Mouse (Mus musculus) intestine, embryonic 16.5 days (tissue): Measurements from ENCODE around the gene Chd2. TPM values are rescaled to one million over a fixed set of nuclear protein-coding genes. Genes with fewer than 3 reads are reported as not detected.
A peak's percentile ranks its signal among the peaks of the same experiment; 100 is the strongest.
"Not testable (repeated sequence)": the region's sequence is repeated elsewhere in the genome, so short reads cannot be mapped to it uniquely, and the experiment has no call there.

ENCODE experiments used
- ATAC-seq: fragments of 200-750 bp; cut with Nextera tagmentation; 2 replicates; pipeline ENCODE4 v1.8.0; 2017; ENCODE audit warnings: moderate TSS enrichment, moderate library complexity
- H3K27ac ChIP-seq: fragments of 300-500 bp; sonication (generic); 2 replicates; pipeline ENCODE4 v1.5.1; 2014; ENCODE audit warnings: mild to moderate bottlenecking, low read length
- H3K27me3 ChIP-seq: fragments of 300-500 bp; sonication (generic); replicated peaks from 2 replicates; pipeline ENCODE4 v1.6.1; 2014; ENCODE audit warnings: low read length, control low read depth, mixed read lengths; ENCODE audit not compliant: control insufficient read depth, insufficient read depth
- H3K36me3 ChIP-seq: fragments of 300-500 bp; sonication (generic); 2 replicates; pipeline ENCODE4 v1.6.1; 2014; ENCODE audit warnings: low read length, control low read depth; ENCODE audit not compliant: control insufficient read depth, insufficient read depth
- H3K4me1 ChIP-seq: fragments of 300-500 bp; sonication (generic); 2 replicates; pipeline ENCODE4 v1.6.1; 2014; ENCODE audit warnings: low read length, control low read depth, mixed read lengths; ENCODE audit not compliant: control insufficient read depth, insufficient read depth
- H3K4me2 ChIP-seq: fragments of 300-500 bp; sonication (generic); 2 replicates; pipeline ENCODE4 v1.6.1; 2014; ENCODE audit warnings: low read depth, low read length, control low read depth
- H3K4me3 ChIP-seq: fragments of 300-500 bp; sonication (generic); 2 replicates; pipeline ENCODE4 v1.5.1; 2014; ENCODE audit warnings: mild to moderate bottlenecking, low read length
- H3K9ac ChIP-seq: fragments of 300-500 bp; sonication (generic); 2 replicates; pipeline ENCODE4 v1.6.1; 2014; ENCODE audit warnings: low read depth, low read length
- H3K9me3 ChIP-seq: fragments of 300-500 bp; sonication (generic); 2 replicates; pipeline ENCODE4 v1.6.1; 2016; ENCODE audit warnings: low read length, control low read depth; ENCODE audit not compliant: control insufficient read depth
- WGBS: fragments of 180-500 bp; shearing (Covaris S2); extraction: QIAGEN DNeasy Blood & Tissue Kit; methylation state at CpG from one replicate; pipeline ENCODE4 v1.1.7; 2014; 5-methylcytosine and 5-hydroxymethylcytosine counted together
- polyA plus RNA-seq: library from polyadenylated mRNA; unstranded; fragments of >200 nt; fragmentation: Nextera tagmentation; extraction: Ambion mirVana; gene quantifications from 2 replicates; pipeline ENCODE4 v1.2.1, GENCODE M21; 2015

Gene Chd2
- polyA plus RNA-seq, 1 experiment from 2014 or later: 40.1 TPM

GRCm38 (mm10) chr7:73518373-73518980 lies 23.2 kb downstream of the Chd2 start:
- not testable (repeated sequence) for H3K4me1 ChIP-seq, ATAC-seq, H3K27ac ChIP-seq, H3K9me3 ChIP-seq, H3K4me2 ChIP-seq, H3K9ac ChIP-seq, H3K4me3 ChIP-seq, H3K27me3 ChIP-seq
- WGBS: 85% methylated on average over 6 of the region's 6 CpGs
- H3K36me3 ChIP-seq: peaks cover 25% of the 10 kb centered on the region

DNA sequence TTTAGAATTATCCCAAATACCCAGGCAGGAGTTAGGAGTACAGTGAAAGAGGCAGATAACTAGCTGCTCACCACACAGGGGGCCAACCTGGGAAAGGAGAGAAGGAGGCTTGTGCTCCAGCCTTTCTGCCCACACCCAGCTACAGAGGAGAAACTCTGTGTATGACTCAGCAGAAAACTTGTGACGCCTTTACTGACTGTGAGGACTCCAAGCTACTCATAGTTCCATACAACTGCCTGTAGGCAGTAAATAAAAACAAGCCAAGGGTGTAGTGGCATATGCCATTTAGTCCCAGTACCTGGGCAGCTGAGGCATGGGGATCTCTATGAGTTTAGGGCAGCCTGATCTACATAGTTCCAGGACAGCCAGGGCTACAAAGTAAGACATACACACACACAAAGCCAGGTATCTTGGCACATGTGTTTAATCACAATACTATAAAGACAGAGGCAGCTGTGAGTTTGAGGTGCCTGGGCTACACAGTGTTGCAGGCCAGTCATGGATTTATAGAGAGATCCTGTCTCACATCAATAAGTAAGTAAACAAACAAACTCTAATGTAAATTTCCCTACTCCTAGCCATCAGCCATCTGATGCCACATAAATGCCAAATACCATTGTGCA lies 24.1 kb downstream of the Chd2 start:
- Histone ChIP-seq H3K36me3 (peaks cover 25% of the 10 kb centered on the region), H3K27ac (0 out of 2 replicates have a peak overlapping the region, but pooled peaks have one; percentile 11), H3K4me3 (no peak overlapping the region), H3K4me2 (no peak overlapping the region), H3K9me3 (no peaks in the 10 kb centered on the region), H3K27me3 (no peaks in the 10 kb centered on the region), H3K9ac (no peak overlapping the region), H3K4me1 (0 out of 2 replicates have a peak, but pooled peaks cover 3% of the 10 kb centered on the region)
- ATAC-seq: peak; percentile 73
- WGBS: 41% methylated on average over 1 of the region's 1 CpGs

GRCm38 (mm10) chr7:73516820-73517219 lies 24.8 kb downstream of the Chd2 start:
- Histone ChIP-seq H3K4me3 (no peak overlapping the region), H3K9ac (no peak overlapping the region), H3K36me3 (peaks cover 25% of the 10 kb centered on the region), H3K27ac (peak overlapping the region; percentile 33; the same call in 1 of the 2 replicates), H3K27me3 (no peaks in the 10 kb centered on the region), H3K4me2 (no peak overlapping the region), H3K4me1 (0 out of 2 replicates have a peak, but pooled peaks cover 3% of the 10 kb centered on the region), H3K9me3 (no peaks in the 10 kb centered on the region)
- 79% methylated on average over 5 of the region's 5 CpGs for WGBS
- ATAC-seq: no peak

DNA sequence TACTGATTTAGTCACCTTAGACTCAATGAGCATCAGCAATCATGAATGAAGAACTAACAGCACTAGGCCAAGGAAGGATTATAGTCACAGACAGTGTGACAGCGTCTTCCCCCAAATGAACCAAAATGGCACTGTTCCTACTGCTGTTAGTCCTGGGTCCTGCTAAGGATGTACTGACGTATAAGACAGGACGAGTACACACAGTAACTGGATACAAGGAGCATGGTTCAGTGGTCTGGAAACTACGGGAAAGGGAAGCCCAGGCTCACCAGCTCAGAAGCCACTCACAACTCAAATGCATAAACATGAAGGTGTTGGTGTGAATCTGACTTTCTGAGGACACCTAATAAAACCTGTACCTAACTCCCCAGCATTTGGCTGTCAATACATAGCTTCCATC lies 27.1 kb downstream of the Chd2 start:
- ATAC-seq: no peak
- Histone ChIP-seq H3K4me2 (no peak overlapping the region), H3K9me3 (no peaks in the 10 kb centered on the region), H3K9ac (no peak overlapping the region), H3K4me1 (no peaks in the 10 kb centered on the region), H3K4me3 (no peak overlapping the region), H3K27me3 (no peaks in the 10 kb centered on the region), H3K36me3 (peaks cover 36% of the 10 kb centered on the region), H3K27ac (no peak overlapping the region)
- 87% methylated on average over 4 of the region's 4 CpGs for WGBS

DNA sequence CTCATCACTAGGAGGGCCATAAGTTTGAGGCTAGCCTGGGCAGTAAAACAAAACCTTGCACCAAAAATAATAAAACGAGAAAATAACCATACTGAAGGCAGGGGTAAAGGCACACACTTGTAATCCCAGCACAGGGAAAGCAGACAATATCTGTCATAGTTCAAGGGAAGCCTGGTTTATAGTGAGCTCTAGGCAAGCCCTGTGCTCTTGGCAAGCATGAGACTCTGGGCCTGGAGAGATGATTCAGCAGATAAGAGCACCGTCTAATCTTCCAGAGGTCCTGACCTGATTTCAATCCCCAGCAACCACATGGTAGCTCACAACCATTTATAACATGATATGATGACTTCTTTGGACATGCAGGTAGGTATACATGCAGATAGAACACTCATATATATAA lies 29.2 kb downstream of the Chd2 start:
- Histone ChIP-seq H3K27me3 (no peaks in the 10 kb centered on the region), H3K36me3 (peaks cover 30% of the 10 kb centered on the region), H3K4me2 (no peak overlapping the region), H3K9me3 (no peaks in the 10 kb centered on the region), H3K4me1 (no peaks in the 10 kb centered on the region), H3K27ac (no peak overlapping the region), H3K9ac (no peak overlapping the region), H3K4me3 (no peak overlapping the region)
- no peak for ATAC-seq
- 65% methylated on average over 2 of the region's 2 CpGs for WGBS

DNA sequence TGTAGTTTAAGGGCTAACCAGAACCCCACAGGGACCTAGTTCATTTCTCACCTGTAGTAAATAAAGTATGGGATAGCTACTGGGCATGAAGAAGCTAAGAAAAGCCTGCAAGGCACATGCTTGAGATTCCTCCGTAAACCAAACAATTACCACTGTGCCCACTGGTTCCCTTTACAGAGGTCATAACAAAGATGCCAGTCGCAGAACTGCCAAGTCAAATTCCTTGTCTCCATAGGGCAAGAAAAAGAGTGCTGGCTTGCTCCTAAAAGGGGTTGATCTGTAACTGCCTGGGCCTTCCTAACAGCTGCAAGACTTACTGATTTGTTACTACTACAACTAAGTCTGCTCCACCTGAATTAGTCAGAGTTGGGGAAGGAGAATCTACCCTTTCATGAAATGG lies 32.9 kb downstream of the Chd2 start:
- Histone ChIP-seq H3K4me3 (no peak overlapping the region), H3K27me3 (no peaks in the 10 kb centered on the region), H3K4me2 (no peak overlapping the region), H3K27ac (no peak overlapping the region), H3K36me3 (peaks cover 19% of the 10 kb centered on the region), H3K9me3 (no peaks in the 10 kb centered on the region), H3K4me1 (no peaks in the 10 kb centered on the region), H3K9ac (no peak overlapping the region)
- ATAC-seq: no peak
- 89% methylated on average over 2 of the region's 2 CpGs for WGBS

DNA sequence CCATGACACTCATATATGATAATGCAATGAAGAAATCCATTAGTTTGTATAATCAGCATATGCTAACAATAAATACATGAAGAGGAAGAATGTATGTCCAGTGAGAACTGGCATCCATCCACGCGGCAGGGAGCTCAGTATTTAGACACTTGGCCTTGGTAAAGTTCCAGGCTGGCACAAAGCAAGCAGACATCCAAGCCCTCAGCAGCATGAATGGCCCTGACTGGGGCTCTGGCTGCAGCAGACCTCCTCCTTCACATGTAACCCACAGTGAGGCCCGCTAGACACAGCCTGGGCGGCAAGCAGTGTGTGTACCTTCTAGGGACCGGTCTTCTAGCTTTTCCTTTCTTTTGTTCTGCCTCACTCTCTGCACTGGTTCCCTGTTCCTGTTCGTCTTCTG lies 34.1 kb downstream of the Chd2 start:
- Histone ChIP-seq H3K36me3 (peaks cover 18% of the 10 kb centered on the region), H3K4me1 (no peaks in the 10 kb centered on the region), H3K4me3 (no peak overlapping the region), H3K4me2 (no peak overlapping the region), H3K9me3 (no peaks in the 10 kb centered on the region), H3K9ac (no peak overlapping the region), H3K27me3 (no peaks in the 10 kb centered on the region), H3K27ac (no peak overlapping the region)
- 88% methylated on average over 6 of the region's 6 CpGs for WGBS
- ATAC-seq: 0 out of 2 replicates have a peak, but pooled peaks have one; percentile 48

DNA sequence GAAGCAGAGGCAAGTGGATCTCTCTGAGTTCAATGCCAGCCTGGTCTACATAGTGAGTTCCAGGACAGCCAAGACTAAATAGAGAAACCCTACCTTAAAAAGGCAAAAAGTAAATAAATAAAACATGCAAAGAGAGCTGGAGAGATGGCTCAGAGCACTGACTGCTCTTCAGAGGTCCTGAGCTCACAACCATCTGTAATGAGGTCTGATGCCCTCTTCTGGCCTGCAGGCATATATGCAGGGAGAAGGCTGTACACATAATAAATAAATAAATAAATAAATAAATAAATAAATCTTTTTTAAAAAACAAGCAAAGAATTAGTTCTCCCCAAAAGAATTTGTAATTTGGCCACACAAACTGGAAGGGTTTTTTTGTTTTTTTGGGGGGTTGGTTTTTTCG lies 34.8 kb downstream of the Chd2 start:
- Histone ChIP-seq H3K27me3 (no peaks in the 10 kb centered on the region), H3K9ac (no peak overlapping the region), H3K9me3 (no peaks in the 10 kb centered on the region), H3K27ac (no peak overlapping the region), H3K4me1 (no peaks in the 10 kb centered on the region), H3K36me3 (peaks cover 18% of the 10 kb centered on the region), H3K4me2 (no peak overlapping the region), H3K4me3 (no peak overlapping the region)
- 100% methylated on average over 1 of the region's 1 CpGs for WGBS
- no peak for ATAC-seq

GRCm38 (mm10) chr7:73505266-73505665 lies 36.4 kb downstream of the Chd2 start:
- Histone ChIP-seq H3K4me2 (no peak overlapping the region), H3K4me1 (no peaks in the 10 kb centered on the region), H3K9me3 (no peaks in the 10 kb centered on the region), H3K27ac (no peak overlapping the region), H3K9ac (no peak overlapping the region), H3K36me3 (peaks cover 18% of the 10 kb centered on the region), H3K27me3 (no peaks in the 10 kb centered on the region), H3K4me3 (no peak overlapping the region)
- 80% methylated on average over 6 of the region's 6 CpGs for WGBS
- ATAC-seq: no peak
